Mouse (Mus musculus) olfactory bulb, adult 2 months (tissue): ENCODE measurements around the gene Vps39.

Experiments
- CTCF ChIP-seq: fragments of 200-500 bp; IDR thresholded peaks from 2 replicates; pipeline ENCODE4 v1.5.1; 2012; ENCODE audit warnings: low read depth, mild to moderate bottlenecking, low read length, moderate library complexity; ENCODE audit not compliant: insufficient read depth
- POLR2A ChIP-seq: fragments of 200-500 bp; IDR thresholded peaks from 2 replicates; pipeline ENCODE4 v1.6.1; 2012; ENCODE audit warnings: mild to moderate bottlenecking, low read depth, low read length, moderate library complexity; ENCODE audit not compliant: insufficient read depth

DNA sequence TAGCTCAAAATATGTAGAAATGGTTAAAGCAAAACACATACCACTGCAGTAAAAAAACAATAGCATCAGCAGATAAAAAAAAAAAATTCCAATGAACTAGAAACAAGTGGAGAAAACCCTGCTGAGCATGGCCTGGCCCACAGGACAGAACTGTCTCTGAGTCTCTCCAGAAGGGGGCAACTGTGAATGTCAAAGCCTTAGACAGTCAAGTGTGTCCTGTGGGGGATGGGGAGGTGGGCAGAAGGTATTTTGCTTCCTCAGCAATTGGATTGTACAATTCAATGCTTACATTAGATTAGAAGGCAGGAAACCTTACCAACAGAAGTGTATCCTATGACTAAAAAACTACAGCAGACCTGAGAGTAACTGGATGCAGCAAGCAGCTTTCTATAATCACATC lies 39.5 kb upstream of the Vps39 start:
- TF ChIP-seq CTCF (no peak), POLR2A (no peak)
